ENCODE assay signal across 8 mouse cellular contexts in the genomic region with DNA sequence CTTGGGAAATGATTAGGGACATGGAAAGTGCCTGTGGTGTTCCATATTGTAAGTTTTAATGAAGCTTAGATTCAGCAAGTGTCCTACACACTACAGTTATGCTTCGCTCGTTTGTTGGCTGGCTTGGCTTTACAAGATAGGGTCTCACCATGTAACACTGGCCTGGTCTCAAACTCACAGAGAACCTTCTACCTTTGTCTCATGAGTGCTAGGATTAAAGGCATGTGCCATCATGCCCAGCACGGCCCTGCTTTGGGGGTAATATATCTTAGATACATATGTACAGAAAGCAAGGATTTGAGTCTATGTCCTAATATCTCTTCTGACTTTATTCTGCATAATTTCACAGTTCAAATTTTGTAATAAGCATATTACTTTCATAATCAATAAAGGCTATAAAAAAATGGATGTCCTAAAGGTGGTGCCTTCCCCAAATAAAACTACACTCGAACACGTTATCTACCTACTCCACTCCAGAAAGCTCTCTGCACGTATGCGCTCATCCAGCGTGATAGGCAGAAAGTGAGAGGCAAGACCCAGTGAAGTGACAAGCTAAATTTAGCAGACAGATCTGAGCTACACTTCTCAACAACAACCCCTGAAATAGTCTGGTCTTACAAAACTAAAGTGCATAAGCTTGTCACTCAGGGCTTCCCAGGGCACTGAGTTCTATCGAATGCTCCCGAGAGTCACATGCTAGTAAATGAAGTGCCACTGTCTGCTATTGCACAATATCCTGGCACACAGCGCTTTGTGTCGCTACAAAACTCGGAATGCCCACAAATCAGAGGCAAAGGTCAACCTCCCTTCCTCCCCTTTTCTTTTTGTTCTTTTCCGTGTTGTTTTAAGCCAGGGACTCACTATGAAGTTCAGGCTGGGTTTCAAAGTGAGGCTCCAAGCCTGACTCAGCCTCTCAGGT.
DNase-seq lines count a peak whose midpoint lies in the region; ATAC-seq lines count a peak whose summit lies in the region.

No protein-coding gene starts in this region.

- H3K36me3 ChIP-seq in neural tube, embryonic 15.5 days: no peaks in the 10 kb centered on the region

- no peak overlapping the region for H3K9ac ChIP-seq in neural tube, embryonic 15.5 days (replicated peaks)

- no peak overlapping the region for H3K4me2 ChIP-seq in neural tube, embryonic 15.5 days

- DNase-seq in urinary bladder, postnatal 14 days (ENCODE audit: low spot score): peak; percentile 39
- DNase-seq in urinary bladder, postnatal 25 days (ENCODE audit: low spot score): no peak
- peak; percentile 25 for DNase-seq in gastrocnemius, postnatal 14 days
- peak; percentile 77 to 84 for DNase-seq in kidney, adult 8-10 months
- DNase-seq in lung, postnatal 36 days: peak; percentile 93
- DNase-seq in ovary, postnatal 14 days (ENCODE audit: low spot score): no peak
- DNase-seq in layer of hippocampus, postnatal 36 days: no peak

- ATAC-seq in neural tube, embryonic 15.5 days (ENCODE audit: low FRiP score): no peak

- no peak overlapping the region for H3K27ac ChIP-seq in neural tube, embryonic 15.5 days (replicated peaks)

- intact Hi-C loops in gastrocnemius, postnatal 14 days (cut with DNase I; ENCODE audit: low total_unique reads): no loop called here

- H3K27me3 ChIP-seq in neural tube, embryonic 15.5 days (replicated peaks): no peaks in the 10 kb centered on the region

- H3K4me3 ChIP-seq in neural tube, embryonic 15.5 days (replicated peaks): no peak overlapping the region

- no peaks in the 10 kb centered on the region for H3K4me1 ChIP-seq in neural tube, embryonic 15.5 days

- no peaks in the 10 kb centered on the region for H3K9me3 ChIP-seq in neural tube, embryonic 15.5 days (replicated peaks)

- 79% methylated on average over 14 of the region's 14 CpGs for WGBS in neural tube, embryonic 15.5 days

Comparison
In these comparisons a context has a peak if more than half of its experiments do, and no peak if none do; other contexts are left out.
1. DNase-seq: peak in urinary bladder, postnatal 14 days (single experiment), gastrocnemius, postnatal 14 days (single experiment), kidney, adult 8-10 months (2 of 2) and lung, postnatal 36 days (single experiment); none in urinary bladder, postnatal 25 days (single experiment), ovary, postnatal 14 days (single experiment) and layer of hippocampus, postnatal 36 days (0 of 2).